Mouse (Mus musculus) heart, adult 18-20 months (tissue): Measurements from ENCODE around the gene R3hdm2. TPM values are rescaled to one million over a fixed set of nuclear protein-coding genes. Genes with fewer than 3 reads are reported as not detected.
A peak's percentile ranks its signal among the peaks of the same experiment; 100 is the strongest.

Source experiments
- DNase-seq, 2 experiments: peaks; one replicate each; pipeline ENCODE4 v3.0.0; 2021 to 2022; ENCODE audit warnings: mixed read lengths in 1 of 2
- total RNA-seq, 2 experiments: library from RNA; stranded (reverse); gene quantifications; 2 replicates each; pipeline ENCODE4 v1.2.3; 2021

Gene R3hdm2
- total RNA-seq, 2 experiments from 2014 or later = 146 to 169 TPM

DNA sequence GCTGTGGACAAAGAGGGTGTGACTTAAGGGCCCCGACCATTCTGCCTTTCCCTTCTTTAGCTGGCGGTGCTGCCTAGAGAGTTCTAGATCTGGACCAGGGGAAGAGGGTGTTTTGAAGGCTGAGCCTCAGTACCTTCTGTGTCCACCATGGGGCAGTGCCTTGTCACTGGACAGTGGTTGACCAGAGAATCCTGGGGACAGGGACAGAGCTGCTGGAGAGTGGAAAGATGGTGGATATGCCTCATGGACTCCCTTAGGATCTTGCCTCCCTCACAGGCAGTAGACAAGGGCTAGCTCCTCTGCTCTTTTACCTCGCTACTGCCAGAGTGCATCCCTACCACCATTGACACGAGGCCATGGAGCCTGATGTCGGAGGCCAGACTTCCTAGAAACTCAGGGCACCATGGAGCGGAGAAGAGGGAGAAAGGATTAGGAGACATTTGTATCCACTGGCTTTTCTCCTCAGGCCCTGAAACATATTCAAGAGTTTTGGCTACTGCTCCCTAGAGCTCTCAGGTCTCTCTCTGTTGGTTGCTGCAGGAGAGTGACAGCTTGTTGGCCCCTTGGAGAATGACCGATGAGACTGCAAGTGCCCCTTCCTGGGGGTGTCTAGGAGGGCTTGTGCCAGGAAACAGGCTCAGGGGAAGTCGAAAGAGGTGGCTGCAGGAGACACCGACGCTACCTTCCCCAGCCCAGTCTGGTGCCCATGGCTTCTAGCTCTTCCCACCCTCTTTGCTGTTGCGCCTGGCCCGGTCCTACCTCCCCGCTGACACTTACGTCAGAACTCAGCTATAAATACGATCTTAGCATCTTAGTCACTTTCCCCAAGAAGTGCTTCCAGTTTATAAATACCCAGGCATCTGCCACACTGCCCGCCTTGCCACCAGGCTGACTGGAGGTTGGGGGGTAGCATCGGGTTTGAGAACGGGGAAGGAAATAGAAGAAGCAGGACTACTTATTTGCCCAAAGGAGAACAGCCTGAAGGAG lies 25.9 kb upstream of the R3hdm2 start, which contains the start of gene Inhbe:
Gene Inhbe (minus strand): TSS at position 503 of the 987 bp plus-strand sequence.
- DNase-seq = peak; percentile 49 to 50

DNA sequence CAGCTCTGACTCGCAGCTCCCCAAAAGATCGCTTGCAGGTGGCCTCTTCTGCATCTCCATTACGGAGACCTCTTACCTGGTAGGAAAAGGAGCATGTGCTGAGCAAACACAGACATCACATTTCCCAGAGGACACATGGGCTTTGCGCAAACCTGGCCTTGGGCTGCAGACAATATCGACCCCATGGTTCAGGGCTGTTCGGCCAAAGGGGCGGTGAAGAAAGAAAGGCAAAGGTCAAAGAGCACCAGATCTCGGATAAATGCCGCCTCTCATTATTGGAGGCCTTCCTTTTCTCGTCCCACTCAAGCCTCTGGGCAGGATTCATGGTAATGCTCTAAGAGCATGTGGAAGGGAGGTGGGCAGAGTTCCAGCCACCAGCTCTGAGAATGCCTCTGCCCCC lies 24.8 kb upstream of the R3hdm2 start:
- DNase-seq = no peak

DNA sequence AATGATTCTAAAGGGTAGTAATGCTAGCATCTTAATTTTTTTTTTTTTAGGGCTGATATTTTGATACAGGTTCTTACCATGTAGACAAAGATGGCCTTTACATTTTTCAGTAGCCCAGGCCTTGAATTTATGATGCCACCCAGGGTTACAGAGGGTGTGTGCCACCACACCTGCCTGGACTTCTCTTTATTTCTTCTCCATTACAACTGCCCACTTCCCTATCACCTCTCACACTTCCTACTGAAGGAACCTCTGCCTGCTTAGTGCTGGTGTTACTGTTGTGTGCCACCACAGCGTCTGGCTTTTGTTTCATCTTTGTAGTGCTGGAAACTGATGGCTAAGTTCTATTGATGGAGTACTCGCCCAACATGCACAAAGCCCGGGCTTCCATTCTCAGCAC lies 19.4 kb upstream of the R3hdm2 start:
- no peak for DNase-seq

DNA sequence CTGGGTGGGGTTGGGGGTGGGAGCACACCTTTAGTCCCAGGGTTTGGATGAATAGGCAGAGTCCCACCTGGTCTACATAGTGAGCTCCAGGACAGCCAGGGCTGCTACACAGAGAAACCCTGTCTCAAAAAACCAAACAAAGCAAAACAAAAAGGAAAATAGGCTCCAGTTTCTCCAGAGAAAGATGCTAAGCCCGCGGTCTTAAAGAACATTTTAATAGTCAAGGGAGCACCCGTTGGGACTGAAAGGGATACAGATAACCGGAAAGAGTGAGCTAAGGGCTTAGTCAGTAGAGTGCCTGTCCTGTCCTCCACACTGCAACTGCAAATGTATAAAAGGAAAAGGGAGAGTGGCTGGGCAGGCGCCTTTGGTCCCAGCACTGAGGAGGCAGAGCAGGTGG lies 13.0 kb upstream of the R3hdm2 start:
- no peak for DNase-seq

DNA sequence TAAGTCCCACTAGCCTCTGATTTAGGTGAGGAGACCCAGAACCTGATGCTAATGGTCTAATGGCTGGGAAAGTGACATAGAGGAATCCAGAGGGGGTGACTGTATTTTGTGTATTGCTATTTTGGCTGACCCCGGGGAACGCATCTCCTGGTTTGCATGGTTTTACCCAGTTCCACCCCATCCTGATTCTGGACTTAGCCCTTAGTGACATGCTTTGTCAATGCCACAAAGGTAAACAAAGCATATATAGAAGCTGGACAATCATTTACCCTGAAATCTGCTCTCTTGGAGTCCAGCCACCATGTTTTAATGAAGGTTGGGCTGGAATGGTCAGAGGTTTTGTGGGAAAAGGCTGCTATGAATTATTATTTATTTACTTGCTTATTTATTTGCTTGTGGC lies 11.9 kb upstream of the R3hdm2 start:
- DNase-seq = no peak

DNA sequence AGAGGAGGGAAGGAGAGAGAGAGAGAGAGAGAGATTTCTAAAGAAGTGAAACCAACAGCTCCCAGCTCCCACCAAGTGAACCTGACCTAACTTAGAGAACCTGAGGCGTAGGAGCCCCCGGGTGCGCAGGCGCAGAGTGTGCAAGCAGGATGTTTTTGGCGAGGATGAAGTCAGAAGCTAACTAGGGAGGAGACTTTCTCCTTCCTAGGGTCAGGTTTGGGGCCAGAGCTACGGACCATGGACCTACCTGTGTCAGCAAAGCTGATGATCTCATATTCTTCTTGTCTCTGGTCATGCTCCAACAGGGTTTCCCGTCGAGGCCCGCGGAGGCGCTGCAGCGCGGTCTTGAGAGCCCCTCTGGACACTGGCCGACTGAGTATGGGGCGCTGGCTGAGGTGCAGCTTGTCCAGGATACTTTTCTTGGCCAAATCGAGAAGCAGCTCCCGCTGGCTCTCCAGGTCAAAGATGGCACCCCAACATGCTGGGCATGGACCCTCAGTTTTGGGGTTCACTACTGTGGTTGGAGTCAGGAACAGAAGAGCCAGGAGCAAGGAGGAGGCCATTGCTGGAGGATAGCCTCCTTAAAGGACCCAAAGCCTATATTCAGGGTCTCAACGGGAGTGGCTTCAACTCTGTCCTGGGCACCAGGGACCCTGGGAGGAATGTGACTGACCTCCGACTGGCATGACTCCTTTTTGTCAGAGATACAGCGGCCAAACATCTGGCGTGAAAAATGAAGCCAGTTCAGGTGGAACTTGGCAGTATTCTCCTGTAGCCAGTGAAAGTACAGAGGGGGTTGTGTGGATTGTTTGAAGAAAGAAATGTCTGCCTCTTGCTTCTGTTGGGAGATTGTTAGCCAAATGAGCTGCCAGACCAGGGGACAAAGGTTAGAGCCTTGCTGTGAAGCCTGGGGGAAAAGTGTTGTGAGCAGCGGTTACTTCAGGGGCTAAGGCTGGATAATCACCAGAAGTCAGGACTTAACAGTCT lies 10.0 kb upstream of the R3hdm2 start, which contains the start of gene Inhbc:
Gene Inhbc (minus strand): TSS at position 598 of the 987 bp plus-strand sequence.
- DNase-seq = no peak

DNA sequence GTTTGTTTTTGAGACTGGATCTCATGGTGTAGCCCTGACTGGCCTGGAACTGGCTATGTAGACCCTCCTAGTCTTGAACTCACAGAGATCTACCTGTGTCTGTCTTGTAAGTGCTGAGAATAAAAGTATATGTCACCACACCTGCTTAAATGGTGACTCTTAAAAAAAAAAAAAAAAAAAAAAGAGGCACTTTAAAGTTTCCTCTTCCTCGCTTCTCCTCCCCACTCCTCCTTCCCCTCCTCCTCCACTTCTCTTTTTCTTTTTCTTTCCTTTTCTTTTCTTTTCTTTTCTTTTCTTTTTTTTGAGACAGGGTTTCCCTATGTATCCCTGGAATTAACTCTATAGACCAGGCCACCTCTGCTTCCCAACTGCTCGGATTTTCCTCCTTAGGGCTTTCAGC lies 9.1 kb upstream of the R3hdm2 start:
- no peak for DNase-seq

DNA sequence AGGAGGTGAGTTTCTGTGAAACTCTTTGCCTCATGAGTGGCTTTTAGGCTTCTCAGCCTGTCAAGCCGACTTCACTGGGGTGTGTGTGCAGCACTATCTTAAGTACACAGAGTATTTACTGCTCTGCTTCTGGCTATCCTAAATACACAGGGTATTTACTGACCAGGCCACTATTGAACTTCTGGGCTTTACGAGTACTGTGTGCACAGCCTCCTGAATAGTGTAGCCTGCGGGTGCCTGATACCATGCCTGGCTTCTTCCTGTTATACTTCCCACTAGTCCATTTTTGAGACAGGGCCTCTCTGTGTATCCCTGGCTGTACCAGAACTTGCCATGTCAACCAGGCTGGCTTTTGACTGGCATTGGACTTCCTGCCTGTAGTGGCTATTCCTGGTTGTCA lies 2.4 kb upstream of the R3hdm2 start:
- no peak for DNase-seq

DNA sequence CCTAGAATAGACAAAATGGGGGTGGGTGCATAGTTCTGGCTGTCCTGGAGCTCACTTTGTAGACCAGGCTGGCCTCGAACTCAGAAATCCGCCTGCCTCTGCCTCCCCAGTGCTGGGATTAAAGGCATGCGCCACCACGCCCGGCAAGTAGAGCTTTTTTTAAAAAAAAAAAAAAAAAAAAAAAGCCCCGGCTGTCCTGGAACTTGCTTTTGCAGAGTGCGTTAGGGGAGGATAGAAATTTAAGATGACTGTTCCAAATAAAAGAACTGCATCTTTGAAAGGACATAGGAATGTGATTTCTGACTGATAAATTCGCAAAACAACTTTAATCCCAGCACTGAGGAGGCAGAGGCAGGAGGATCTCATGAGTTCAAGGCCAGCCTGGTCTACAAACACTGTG lies 473 bp upstream of the R3hdm2 start:
- DNase-seq = no peak

DNA sequence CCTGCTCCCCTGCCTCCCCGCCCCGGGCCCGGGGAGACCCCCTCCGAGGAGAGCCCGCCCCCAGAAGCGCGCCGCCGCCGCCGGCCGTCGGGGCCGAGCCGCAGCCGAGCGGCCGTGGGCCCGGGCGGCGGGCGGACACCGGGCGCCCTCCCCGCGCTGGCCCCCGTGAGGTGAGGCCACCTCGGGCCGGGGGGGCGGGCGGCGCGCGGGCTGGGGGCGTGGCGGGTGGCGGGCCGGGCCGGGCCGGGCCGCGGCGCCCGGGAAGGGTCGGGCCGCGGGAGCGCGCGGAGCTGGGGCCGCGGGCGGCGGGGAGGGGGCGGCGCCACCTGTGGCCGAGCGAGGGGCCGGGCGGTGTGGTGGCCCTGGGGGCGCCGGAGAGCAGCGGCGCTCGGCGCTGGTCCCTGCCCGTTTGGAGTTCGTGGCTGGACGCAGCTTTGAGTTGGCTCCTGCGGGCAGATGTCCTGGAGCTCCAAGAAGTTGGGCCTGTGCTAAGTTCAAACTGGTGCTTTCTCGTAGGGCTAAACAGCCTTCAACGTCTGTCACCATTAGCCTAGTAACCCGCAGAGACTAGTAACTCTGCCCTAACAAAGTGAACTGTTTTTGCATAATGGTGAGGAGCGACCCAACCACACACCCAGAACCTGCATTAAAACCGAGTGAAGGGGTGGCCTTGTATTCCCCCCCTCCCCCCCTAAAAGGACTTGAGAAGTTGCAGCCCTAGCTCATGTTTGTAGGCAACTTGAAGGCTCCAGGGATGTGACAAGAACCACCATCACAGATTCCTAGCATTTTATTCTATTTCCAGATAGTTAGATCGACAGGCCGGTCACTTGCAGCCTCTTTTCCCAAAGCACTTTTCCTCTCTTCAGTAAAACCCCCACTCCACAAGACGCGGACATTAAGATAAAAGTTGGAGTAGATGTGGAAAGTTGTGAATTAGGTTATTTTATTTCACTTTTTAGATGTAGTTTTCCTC lies 928 bp downstream of the R3hdm2 start:
- DNase-seq = peak; percentile 67 to 70

DNA sequence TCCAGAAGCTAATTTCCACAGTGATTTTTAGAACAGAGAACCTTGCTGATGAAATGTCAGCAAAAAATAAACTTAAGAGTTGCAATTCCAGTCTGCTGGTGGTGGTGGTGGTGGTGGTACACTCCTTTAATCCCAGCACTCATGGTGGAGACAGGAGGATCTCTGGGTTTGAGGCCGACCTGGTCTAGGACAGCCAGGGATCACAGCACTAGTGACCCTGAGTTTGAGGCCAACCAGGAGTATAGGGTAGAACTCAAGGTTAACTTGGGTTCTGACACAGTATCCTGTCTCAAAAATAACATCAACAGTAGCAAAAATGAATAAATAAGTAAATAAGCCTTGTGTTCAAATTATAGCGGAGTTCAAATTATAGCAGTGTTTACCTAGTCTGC lies 1.6 kb downstream of the R3hdm2 start:
- DNase-seq = no peak

DNA sequence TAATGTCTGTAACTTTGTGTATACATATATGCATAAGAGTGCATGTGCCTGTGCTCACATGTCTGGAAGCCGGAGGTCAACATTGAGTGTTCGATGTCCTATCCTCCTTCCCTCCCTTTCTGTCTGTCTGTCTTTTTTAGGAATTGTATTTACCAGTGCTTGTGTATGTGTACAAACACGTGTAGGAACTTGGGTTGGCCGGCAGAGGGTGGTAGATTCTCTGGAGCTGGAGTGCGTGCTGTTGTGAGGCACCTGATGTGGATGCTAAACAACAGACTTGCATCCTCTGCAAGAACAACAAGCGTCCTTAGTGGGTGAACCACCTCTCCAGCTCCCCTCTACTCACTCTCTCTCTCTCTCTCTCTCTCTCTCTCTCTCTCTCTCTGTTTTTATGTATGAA lies 11.6 kb downstream of the R3hdm2 start:
- DNase-seq = no peak

DNA sequence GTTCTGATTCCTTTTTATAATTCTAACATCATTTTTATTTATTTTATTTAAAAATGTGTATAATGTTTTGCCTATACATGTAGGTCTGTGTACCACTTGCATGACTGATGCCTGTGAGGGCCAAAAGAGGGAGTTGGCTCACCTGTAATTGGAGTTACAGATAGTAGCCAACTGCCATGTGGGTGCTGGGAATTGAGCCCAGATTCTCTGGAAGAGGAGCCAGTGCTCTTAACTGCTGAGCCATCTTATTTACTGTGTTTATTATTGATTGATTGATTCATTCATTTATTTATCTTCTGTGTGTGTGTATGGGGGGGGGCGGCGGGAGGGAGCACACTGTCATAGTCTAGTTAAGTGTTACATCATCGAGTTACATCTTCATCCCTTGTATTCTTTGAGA lies 24.6 kb downstream of the R3hdm2 start:
- DNase-seq = no peak

DNA sequence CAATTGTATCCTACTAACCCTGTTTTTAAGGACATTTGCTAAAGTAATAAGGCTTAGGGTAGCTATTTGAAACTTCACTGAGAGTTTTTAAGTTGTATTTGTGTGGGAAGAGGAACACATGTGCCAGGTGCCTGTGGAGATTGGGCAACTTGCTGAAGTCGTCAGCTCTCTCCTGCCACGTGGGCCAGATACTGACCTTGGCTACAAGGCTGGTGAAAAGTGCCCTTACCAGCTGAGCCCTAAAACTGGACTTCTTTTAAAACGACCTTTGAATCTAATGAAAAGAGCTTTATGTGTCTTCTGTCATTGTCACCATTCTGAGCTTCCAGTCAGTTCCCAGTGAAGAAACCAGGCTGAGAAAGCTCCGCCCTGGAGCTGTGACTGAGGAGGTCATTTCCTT lies 27.3 kb downstream of the R3hdm2 start:
- peak; percentile 9 to 18 for DNase-seq

DNA sequence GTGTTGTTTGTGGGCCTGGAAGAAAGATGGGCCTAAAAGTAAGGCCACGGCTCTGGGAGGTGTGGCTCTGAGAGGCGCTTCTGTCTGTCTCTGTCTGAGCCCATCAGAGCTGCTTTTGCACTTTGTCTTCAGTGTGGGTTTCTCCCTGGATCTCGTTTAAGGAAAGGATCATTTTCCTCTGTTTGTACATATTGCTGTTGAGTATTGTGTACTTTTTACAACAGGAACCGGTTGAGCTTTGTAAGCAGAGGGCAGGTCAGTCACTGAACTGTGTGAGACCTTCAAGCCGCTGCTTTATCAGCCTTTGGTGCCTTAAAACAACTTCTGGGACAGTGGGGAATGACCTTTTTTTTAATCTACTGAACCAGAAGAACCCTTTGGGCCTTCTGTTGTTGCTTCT lies 32.0 kb downstream of the R3hdm2 start:
- DNase-seq = no peak

DNA sequence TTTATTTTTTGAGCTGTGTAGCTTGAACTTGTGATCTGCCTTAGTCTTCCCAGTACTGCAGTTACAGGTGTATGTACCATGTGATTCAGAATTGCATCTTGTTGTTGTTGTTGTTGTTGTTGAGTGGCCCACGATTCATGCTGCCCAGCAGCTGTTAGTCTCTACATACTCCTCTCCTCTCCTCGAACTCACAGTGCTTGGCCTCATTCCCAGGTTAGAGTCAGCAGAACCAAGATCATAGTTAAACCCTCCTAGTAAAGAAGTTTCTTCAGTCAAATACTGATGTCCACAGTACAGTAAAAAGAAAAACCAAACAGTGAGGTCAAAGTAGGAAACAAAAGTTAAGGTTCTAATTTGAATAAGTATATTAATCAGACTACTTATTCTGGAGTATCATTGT lies 32.6 kb downstream of the R3hdm2 start:
- DNase-seq = no peak

DNA sequence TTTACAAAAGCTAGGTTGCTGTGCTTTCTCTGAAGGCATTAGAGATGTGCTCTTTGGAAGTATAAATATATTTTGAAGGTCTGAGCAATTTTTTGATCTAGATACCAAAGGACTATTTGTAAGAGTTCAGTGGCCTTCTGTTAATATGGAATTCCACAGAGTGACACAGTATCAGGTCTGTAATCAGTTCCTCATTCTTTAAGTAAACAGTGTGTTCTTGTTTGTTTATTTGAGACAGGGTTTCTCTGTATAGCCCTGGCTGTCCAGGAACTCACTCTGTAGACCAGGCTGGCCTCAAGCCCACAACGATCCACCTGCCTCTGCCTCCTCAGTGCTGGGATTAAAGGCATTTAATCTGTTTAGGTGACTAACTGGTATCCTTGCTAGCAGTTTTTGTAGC lies 33.5 kb downstream of the R3hdm2 start:
- no peak for DNase-seq

DNA sequence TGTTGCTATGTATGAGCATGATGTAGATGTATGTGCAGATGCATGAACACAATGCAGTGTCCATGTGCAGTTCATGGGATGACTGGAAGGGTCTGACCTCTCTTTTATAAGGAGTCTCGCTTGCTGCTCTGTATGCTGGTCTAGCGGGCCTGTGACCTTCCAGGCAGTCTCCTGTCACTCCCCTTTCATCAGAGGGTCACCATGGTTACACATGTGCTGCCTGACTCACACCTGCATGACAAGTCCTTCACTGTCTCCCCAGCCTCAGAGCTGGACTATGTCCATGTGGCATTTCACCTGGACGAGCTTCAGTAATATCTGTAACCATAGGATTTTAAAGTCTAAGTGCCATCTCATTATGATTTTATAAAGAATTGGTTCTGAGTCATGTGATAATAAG lies 34.0 kb downstream of the R3hdm2 start:
- no peak for DNase-seq

DNA sequence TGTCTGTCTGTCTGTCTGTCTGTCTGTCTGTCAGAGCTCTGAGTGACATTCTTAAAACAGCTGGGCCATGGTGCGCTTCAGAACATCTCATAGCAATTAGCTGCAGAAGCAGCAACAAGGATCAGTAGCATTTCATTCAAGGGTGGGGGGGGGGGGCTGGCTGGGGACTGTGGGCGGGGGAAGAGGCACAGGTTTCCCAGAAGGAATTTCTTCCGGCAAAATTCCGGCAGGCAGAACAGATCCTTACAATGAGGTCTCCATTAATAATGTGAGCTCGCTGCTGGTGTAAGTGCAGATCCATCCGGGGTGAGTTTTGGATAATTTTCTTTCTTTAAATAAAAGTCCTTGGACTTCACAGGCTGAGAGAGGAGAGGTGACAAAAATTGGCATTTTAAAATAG lies 40.0 kb downstream of the R3hdm2 start:
- DNase-seq = no peak

DNA sequence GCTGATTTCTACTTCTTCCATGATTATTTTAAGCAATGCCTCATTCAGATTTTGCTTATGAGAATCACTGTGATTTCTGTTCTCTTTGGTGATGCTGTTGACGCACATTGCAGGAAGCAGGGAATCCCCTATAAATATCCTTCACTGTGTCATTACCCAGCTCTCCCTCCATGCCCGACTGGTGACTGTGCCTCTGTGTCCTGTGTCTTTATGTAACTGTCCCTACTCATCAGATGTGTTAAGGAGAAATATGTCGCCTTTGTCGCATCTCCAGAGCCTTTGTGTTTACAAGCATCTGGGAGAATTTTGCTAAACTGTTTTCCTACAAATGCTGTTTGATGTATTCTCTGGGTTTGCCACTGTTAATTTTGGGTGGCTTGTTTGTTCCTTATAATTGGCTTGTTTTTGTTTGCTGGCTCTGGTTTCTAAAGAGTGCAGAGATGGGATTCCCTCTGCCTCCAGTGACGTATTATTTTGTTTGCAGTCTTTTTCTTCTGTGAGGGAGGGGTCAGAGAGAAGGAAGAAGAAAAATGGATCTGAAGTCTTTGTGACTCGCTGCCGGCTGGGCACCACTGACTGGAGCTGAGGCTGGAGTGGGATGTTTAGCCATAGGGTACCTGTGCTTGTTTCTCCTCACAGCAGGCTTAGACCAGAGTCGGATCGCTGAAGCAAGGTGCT lies 40.7 kb downstream of the R3hdm2 start:
- peak; percentile 14 to 20 for DNase-seq

DNA sequence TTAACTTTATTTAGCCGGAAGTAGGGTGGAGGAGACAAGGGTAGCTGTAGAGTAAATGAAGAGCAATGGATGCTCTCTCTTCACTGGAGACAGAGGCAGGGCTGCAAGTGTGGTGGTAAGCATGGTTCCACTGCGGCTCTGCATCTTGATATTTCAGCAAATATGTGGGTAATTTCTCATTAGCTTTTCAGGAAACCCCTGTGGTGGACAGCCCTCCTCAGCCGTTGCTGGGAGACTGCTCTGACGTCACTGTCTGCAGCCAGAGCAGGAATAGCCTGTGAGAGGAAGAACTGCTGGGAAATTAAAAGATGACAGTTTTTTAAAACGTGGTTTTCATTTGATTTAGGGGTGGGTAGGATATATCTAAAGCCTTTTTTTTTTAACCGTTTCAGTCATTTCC lies 41.9 kb downstream of the R3hdm2 start:
- DNase-seq = peak; percentile 72 to 77
